Mouse (Mus musculus): Measurements from ENCODE around the gene Man1a. TPM values are rescaled to one million over a fixed set of nuclear protein-coding genes. Genes with fewer than 3 reads are reported as not detected.

The Man1a gene
- total and polyA plus RNA-seq, 3 experiments = 5.8 to 7.3 TPM; not detected in 1

- H3K9ac ChIP-seq (ENCODE audit: control insufficient read depth, low read depth, low read length, poor library complexity, severe bottlenecking) = no peak overlapping the region
- no peak overlapping the region for H3K27ac ChIP-seq (ENCODE audit: control insufficient read depth, low read depth, low read length)
- H3K36me3 ChIP-seq (ENCODE audit: control insufficient read depth in 1 of 2, insufficient read depth in 2 of 2, low read length in 2 of 2) = peaks cover 0 to 6% of the 10 kb centered on the region in 2 experiments; a peak in 2 of 4 replicates
- no peak for DNase-seq (ENCODE audit: low read depth, low spot score)
- H3K27me3 ChIP-seq (ENCODE audit: control insufficient read depth in 1 of 2, insufficient read depth in 2 of 2, low read length in 2 of 2) = no peaks in the 10 kb centered on the region
- H3K4me1 ChIP-seq (ENCODE audit: control insufficient read depth in 1 of 2, insufficient read depth in 2 of 2, low read length in 2 of 2) = 0 out of 4 replicates have a peak, but pooled peaks cover 0 to 3% of the 10 kb centered on the region in 2 experiments
- no peak for TF ChIP-seq GATA1 (IDR thresholded peaks at IDR 0.05; ENCODE audit: low read depth, low read length)
- TF ChIP-seq EP300 (IDR thresholded peaks at IDR 0.05; ENCODE audit: low read depth in 1 of 2, low read length in 2 of 2) = no peak
- TF ChIP-seq MAFK (IDR thresholded peaks at IDR 0.05; ENCODE audit: borderline replicate concordance, low read depth, low read length) = no peak
- no peak for TF ChIP-seq ZKSCAN1 (IDR thresholded peaks at IDR 0.05; ENCODE audit: low read depth, low read length)
- no peak for TF ChIP-seq KAT2A (conservative IDR thresholded peaks at IDR 0.05; ENCODE audit: low read depth, low read length)
- TF ChIP-seq POLR2AphosphoS5 (IDR thresholded peaks at IDR 0.05; ENCODE audit: borderline replicate concordance, low read depth, low read length) = no peak
- no peak for TF ChIP-seq UBTF (IDR thresholded peaks at IDR 0.05; ENCODE audit: borderline replicate concordance, insufficient read depth, low read depth, low read length)
- no peak for TF ChIP-seq HCFC1 (IDR thresholded peaks at IDR 0.05; ENCODE audit: low read depth, low read length)
- TF ChIP-seq MYC (IDR thresholded peaks at IDR 0.05; ENCODE audit: low read depth, low read length) = no peak
- no peak for TF ChIP-seq RCOR1 (IDR thresholded peaks at IDR 0.05; ENCODE audit: low read depth, low read length)
- TF ChIP-seq MEF2A (IDR thresholded peaks at IDR 0.05; ENCODE audit: extremely low read depth, insufficient replicate concordance, low read depth, low read length, poor library complexity, severe bottlenecking) = no peak
- no peak for TF ChIP-seq MAX (IDR thresholded peaks at IDR 0.05; ENCODE audit: low read length)
- TF ChIP-seq CHD1 (IDR thresholded peaks at IDR 0.05; ENCODE audit: low read depth, low read length) = no peak
- no peak for TF ChIP-seq MYB (IDR thresholded peaks at IDR 0.05; ENCODE audit: low read depth, low read length)
- TF ChIP-seq SMC3 (IDR thresholded peaks at IDR 0.05; ENCODE audit: low read depth, low read length) = no peak
- TF ChIP-seq TAL1 (IDR thresholded peaks at IDR 0.05; ENCODE audit: low read length) = no peak
- no peak for TF ChIP-seq ETS1 (IDR thresholded peaks at IDR 0.05; ENCODE audit: low read depth, low read length)
- no peaks in the 10 kb centered on the region for H3K79me2 ChIP-seq (ENCODE audit: control insufficient read depth, insufficient read depth, low read length, poor library complexity)
- no peak overlapping the region for H3K4me3 ChIP-seq (ENCODE audit: control insufficient read depth in 1 of 2, insufficient read depth in 1 of 2, low read depth in 2 of 2, low read length in 2 of 2)
- H3K9me3 ChIP-seq (replicated peaks; ENCODE audit: insufficient read depth, low read length) = no peaks in the 10 kb centered on the region
These were observed 58.4 kb downstream of the Man1a start for GRCm38 (mm10) chr10:54017904-54018454.

GRCm38 (mm10) chr10:54014116-54014758 lies 62.2 kb downstream of the Man1a start:
- H3K4me3 ChIP-seq (ENCODE audit: control insufficient read depth in 1 of 2, insufficient read depth in 1 of 2, low read depth in 2 of 2, low read length in 2 of 2) = no peak overlapping the region
- no peak overlapping the region for H3K27ac ChIP-seq (ENCODE audit: control insufficient read depth, low read depth, low read length)
- peaks cover 0 to 3% of the 10 kb centered on the region in 2 experiments; a peak in 1 of 4 replicates for H3K4me1 ChIP-seq (ENCODE audit: control insufficient read depth in 1 of 2, insufficient read depth in 2 of 2, low read length in 2 of 2)
- no peak overlapping the region for H3K9ac ChIP-seq (ENCODE audit: control insufficient read depth, low read depth, low read length, poor library complexity, severe bottlenecking)
- TF ChIP-seq MYB (IDR thresholded peaks at IDR 0.05; ENCODE audit: low read depth, low read length) = no peak
- TF ChIP-seq MAZ (IDR thresholded peaks at IDR 0.05; ENCODE audit: low read depth, low read length) = no peak
- TF ChIP-seq SMC3 (IDR thresholded peaks at IDR 0.05; ENCODE audit: low read depth, low read length) = no peak
- no peak for TF ChIP-seq ZC3H11A (IDR thresholded peaks at IDR 0.05; ENCODE audit: low read depth, low read length)
- no peak for TF ChIP-seq NRF1 (IDR thresholded peaks at IDR 0.05; ENCODE audit: insufficient read depth, low read depth, low read length, poor library complexity, severe bottlenecking)
- TF ChIP-seq GATA1 (IDR thresholded peaks at IDR 0.05; ENCODE audit: low read depth, low read length) = no peak
- TF ChIP-seq HCFC1 (IDR thresholded peaks at IDR 0.05; ENCODE audit: low read depth, low read length) = no peak
- no peak for TF ChIP-seq MXI1 (IDR thresholded peaks at IDR 0.05; ENCODE audit: low read depth, low read length)
- peak; percentile 26; the same call in 1 of the 2 replicates for TF ChIP-seq TAL1 (IDR thresholded peaks at IDR 0.05; ENCODE audit: low read length)
- TF ChIP-seq EP300 (IDR thresholded peaks at IDR 0.05; ENCODE audit: low read depth in 1 of 2, low read length in 2 of 2) = 0 out of 4 replicates have a peak, but pooled peaks of 1 of the 2 experiments have one; percentile 17
- no peak for TF ChIP-seq TBP (IDR thresholded peaks at IDR 0.05; ENCODE audit: low read depth, low read length)
- no peak for TF ChIP-seq KAT2A (conservative IDR thresholded peaks at IDR 0.05; ENCODE audit: low read depth, low read length)
- no peak for TF ChIP-seq BHLHE40 (IDR thresholded peaks at IDR 0.05; ENCODE audit: borderline replicate concordance, low read depth, low read length)
- no peak for TF ChIP-seq POLR2AphosphoS2 (IDR thresholded peaks at IDR 0.05; ENCODE audit: low read length)
- TF ChIP-seq SIN3A (IDR thresholded peaks at IDR 0.05; ENCODE audit: low read length) = no peak
- TF ChIP-seq USF2 (IDR thresholded peaks at IDR 0.05; ENCODE audit: borderline replicate concordance in 1 of 2, insufficient read depth in 1 of 2, low read depth in 1 of 2, low read length in 2 of 2) = no peak
- TF ChIP-seq UBTF (IDR thresholded peaks at IDR 0.05; ENCODE audit: borderline replicate concordance, insufficient read depth, low read depth, low read length) = no peak
- TF ChIP-seq RCOR1 (IDR thresholded peaks at IDR 0.05; ENCODE audit: low read depth, low read length) = no peak
- DNase-seq (ENCODE audit: low read depth, low spot score) = peak; percentile 17
- no peaks in the 10 kb centered on the region for H3K9me3 ChIP-seq (replicated peaks; ENCODE audit: insufficient read depth, low read length)
- H3K27me3 ChIP-seq (ENCODE audit: control insufficient read depth in 1 of 2, insufficient read depth in 2 of 2, low read length in 2 of 2) = no peaks in the 10 kb centered on the region
- H3K36me3 ChIP-seq (ENCODE audit: control insufficient read depth in 1 of 2, insufficient read depth in 2 of 2, low read length in 2 of 2) = peaks cover 0 to 6% of the 10 kb centered on the region in 2 experiments; a peak in 2 of 4 replicates
- H3K79me2 ChIP-seq (ENCODE audit: control insufficient read depth, insufficient read depth, low read length, poor library complexity) = no peaks in the 10 kb centered on the region

All from MEL (cell line).